Mouse (Mus musculus) bone marrow, adult 2 months (tissue): ENCODE measurements around the gene St7l.

Source experiments
- CTCF ChIP-seq: fragments of 200-500 bp; IDR thresholded peaks from 2 replicates; pipeline ENCODE4 v1.5.1; 2011; ENCODE audit warnings: low read length, control low read depth; ENCODE audit not compliant: control insufficient read depth, insufficient read depth
- POLR2A ChIP-seq: fragments of 200-500 bp; IDR thresholded peaks from 2 replicates; pipeline ENCODE4 v1.6.1; 2011; ENCODE audit warnings: low read depth, mild to moderate bottlenecking, control low read depth, low read length, borderline replicate concordance; ENCODE audit not compliant: control insufficient read depth

- TF ChIP-seq CTCF (no peak), POLR2A (no peak)
Observed at GRCm38 (mm10) chr3:104965991-104966554, 102.3 kb downstream of the St7l start.
